Mouse (Mus musculus): ENCODE data around the gene Gnmt. TPM values are rescaled to one million over a fixed set of nuclear protein-coding genes. Genes with fewer than 3 reads are reported as not detected.
A peak's percentile ranks its signal among the peaks of the same experiment; 100 is the strongest.

The Gnmt gene
- polyA plus RNA-seq, 1 experiment from 2014 or later, result 0.90 TPM

- Histone ChIP-seq H3K27me3 (no peaks in the 10 kb centered on the region), H3K9me3 (no peaks in the 10 kb centered on the region), H3K4me1 (replicated peaks) (peaks cover 19% of the 10 kb centered on the region), H3K27ac (peak overlapping the region; percentile 70; the same call in 1 of the 2 replicates), H3K9ac (peak overlapping the region; percentile 94), H3K4me3 (peak overlapping the region; percentile 100), H3K36me3 (peaks cover 30% of the 10 kb centered on the region), H3K4me2 (peak overlapping the region; percentile 100)
- ATAC-seq (ENCODE audit: low FRiP score), result peak; percentile 8
- WGBS, result under 1% methylated on average over 75 of the region's 76 CpGs
Measured at GRCm38 (mm10) chr17:46711612-46712271, 17.2 kb downstream of the Gnmt start.

GRCm38 (mm10) chr17:46710959-46711597 lies 17.9 kb downstream of the Gnmt start, which contains the start of gene Pex6:
Gene Pex6 (plus strand): TSS chr17:46711463.
- H3K9ac ChIP-seq, result peak within 1 kb of the TSS; percentile 94
- H3K4me1 ChIP-seq (replicated peaks), result peaks cover 24% of the 10 kb centered on the region
- 7% methylated on average over 36 of the region's 36 CpGs for WGBS
- peak within 1 kb of the TSS; percentile 100 for H3K4me3 ChIP-seq
- ATAC-seq (ENCODE audit: low FRiP score), result peak; percentile 91
- H3K27ac ChIP-seq, result peak within 1 kb of the TSS; percentile 84
- no peaks in the 10 kb centered on the region for H3K9me3 ChIP-seq
- H3K36me3 ChIP-seq, result peaks cover 24% of the 10 kb centered on the region
- H3K4me2 ChIP-seq, result peak within 1 kb of the TSS; percentile 100
- no peaks in the 10 kb centered on the region for H3K27me3 ChIP-seq

- Histone ChIP-seq H3K9ac (no peak overlapping the region), H3K9me3 (no peaks in the 10 kb centered on the region), H3K4me2 (no peak overlapping the region), H3K4me1 (replicated peaks) (peaks cover 40% of the 10 kb centered on the region), H3K4me3 (0 out of 2 replicates have a peak overlapping the region, but pooled peaks have one; percentile 93), H3K36me3 (no peaks in the 10 kb centered on the region), H3K27ac (no peak overlapping the region), H3K27me3 (no peaks in the 10 kb centered on the region)
- no peak for ATAC-seq (ENCODE audit: low FRiP score)
- WGBS, result 94% methylated on average over 14 of the region's 14 CpGs
Measured at GRCm38 (mm10) chr17:46706375-46707089, 22.4 kb downstream of the Gnmt start.

GRCm38 (mm10) chr17:46704887-46705835 lies 23.8 kb downstream of the Gnmt start, which contains the start of gene Ppp2r5d:
Gene Ppp2r5d (minus strand): TSS chr17:46705111.
- Histone ChIP-seq H3K27ac (peak within 1 kb of the TSS; percentile 94), H3K27me3 (no peaks in the 10 kb centered on the region), H3K4me2 (peak within 1 kb of the TSS; percentile 66), H3K9ac (peak within 1 kb of the TSS; percentile 97), H3K36me3 (no peaks in the 10 kb centered on the region), H3K4me3 (peak within 1 kb of the TSS; percentile 93), H3K9me3 (no peaks in the 10 kb centered on the region), H3K4me1 (replicated peaks) (peaks cover 50% of the 10 kb centered on the region)
- ATAC-seq (ENCODE audit: low FRiP score), result peak; percentile 95
- 1% methylated on average over 48 of the region's 48 CpGs for WGBS

GRCm38 (mm10) chr17:46703971-46704886 lies 24.7 kb downstream of the Gnmt start:
- Histone ChIP-seq H3K27ac (peak overlapping the region; percentile 90), H3K36me3 (peaks cover 7% of the 10 kb centered on the region), H3K9me3 (no peaks in the 10 kb centered on the region), H3K4me3 (peak overlapping the region; percentile 93), H3K9ac (peak overlapping the region; percentile 97), H3K4me2 (peak overlapping the region; percentile 66), H3K4me1 (replicated peaks) (peaks cover 50% of the 10 kb centered on the region), H3K27me3 (no peaks in the 10 kb centered on the region)
- WGBS, result 5% methylated on average over 39 of the region's 41 CpGs
- peak; percentile 79 for ATAC-seq (ENCODE audit: low FRiP score)

- H3K27me3 ChIP-seq, result no peaks in the 10 kb centered on the region
- H3K4me2 ChIP-seq, result peak overlapping the region; percentile 66; the same call in 1 of the 2 replicates
- 0 out of 2 replicates have a peak overlapping the region, but pooled peaks have one; percentile 93 for H3K4me3 ChIP-seq
- H3K27ac ChIP-seq, result no peak overlapping the region
- WGBS, result 91% methylated on average over 5 of the region's 5 CpGs
- H3K4me1 ChIP-seq (replicated peaks), result peaks cover 50% of the 10 kb centered on the region
- H3K36me3 ChIP-seq, result peaks cover 21% of the 10 kb centered on the region
- no peak for ATAC-seq (ENCODE audit: low FRiP score)
- no peaks in the 10 kb centered on the region for H3K9me3 ChIP-seq
- H3K9ac ChIP-seq, result peak overlapping the region; percentile 97
Measured at GRCm38 (mm10) chr17:46702506-46702905, 26.5 kb downstream of the Gnmt start.

- Histone ChIP-seq H3K36me3 (peaks cover 21% of the 10 kb centered on the region), H3K4me3 (no peak overlapping the region), H3K27ac (no peak overlapping the region), H3K9me3 (no peaks in the 10 kb centered on the region), H3K4me2 (peak overlapping the region; percentile 66; the same call in 1 of the 2 replicates), H3K9ac (peak overlapping the region; percentile 61), H3K4me1 (replicated peaks) (peaks cover 50% of the 10 kb centered on the region), H3K27me3 (no peaks in the 10 kb centered on the region)
- WGBS, result 90% methylated on average over 12 of the region's 12 CpGs
- ATAC-seq (ENCODE audit: low FRiP score), result no peak
Measured at GRCm38 (mm10) chr17:46702100-46702499, 26.9 kb downstream of the Gnmt start.

- peaks cover 49% of the 10 kb centered on the region for H3K4me1 ChIP-seq (replicated peaks)
- H3K9ac ChIP-seq, result peak overlapping the region; percentile 61
- no peaks in the 10 kb centered on the region for H3K9me3 ChIP-seq
- H3K27ac ChIP-seq, result peak overlapping the region; percentile 35; the same call in 1 of the 2 replicates
- H3K4me3 ChIP-seq, result no peak overlapping the region
- WGBS, result 82% methylated on average over 12 of the region's 12 CpGs
- no peak for ATAC-seq (ENCODE audit: low FRiP score)
- no peak overlapping the region for H3K4me2 ChIP-seq
- H3K36me3 ChIP-seq, result peaks cover 24% of the 10 kb centered on the region
- H3K27me3 ChIP-seq, result no peaks in the 10 kb centered on the region
Measured at GRCm38 (mm10) chr17:46701489-46701888, 27.5 kb downstream of the Gnmt start.

- ATAC-seq (ENCODE audit: low FRiP score), result no peak
- Histone ChIP-seq H3K4me1 (replicated peaks) (peaks cover 37% of the 10 kb centered on the region), H3K9me3 (no peaks in the 10 kb centered on the region), H3K27me3 (no peaks in the 10 kb centered on the region), H3K27ac (no peak overlapping the region), H3K4me2 (no peak overlapping the region), H3K9ac (no peak overlapping the region), H3K36me3 (peaks cover 32% of the 10 kb centered on the region), H3K4me3 (no peak overlapping the region)
- WGBS, result 94% methylated on average over 3 of the region's 3 CpGs
Measured at GRCm38 (mm10) chr17:46699912-46700311, 29.1 kb downstream of the Gnmt start.

GRCm38 (mm10) chr17:46699245-46699644 lies 29.7 kb downstream of the Gnmt start:
- Histone ChIP-seq H3K4me2 (no peak overlapping the region), H3K4me3 (no peak overlapping the region), H3K4me1 (replicated peaks) (peaks cover 37% of the 10 kb centered on the region), H3K27me3 (no peaks in the 10 kb centered on the region), H3K9ac (no peak overlapping the region), H3K27ac (no peak overlapping the region), H3K9me3 (no peaks in the 10 kb centered on the region), H3K36me3 (peaks cover 32% of the 10 kb centered on the region)
- 81% methylated on average over 5 of the region's 5 CpGs for WGBS
- ATAC-seq (ENCODE audit: low FRiP score), result no peak

Measured in hindbrain, embryonic 13.5 days (tissue).